8 mouse cellular contexts compared by ENCODE assay signal in the genomic region with DNA sequence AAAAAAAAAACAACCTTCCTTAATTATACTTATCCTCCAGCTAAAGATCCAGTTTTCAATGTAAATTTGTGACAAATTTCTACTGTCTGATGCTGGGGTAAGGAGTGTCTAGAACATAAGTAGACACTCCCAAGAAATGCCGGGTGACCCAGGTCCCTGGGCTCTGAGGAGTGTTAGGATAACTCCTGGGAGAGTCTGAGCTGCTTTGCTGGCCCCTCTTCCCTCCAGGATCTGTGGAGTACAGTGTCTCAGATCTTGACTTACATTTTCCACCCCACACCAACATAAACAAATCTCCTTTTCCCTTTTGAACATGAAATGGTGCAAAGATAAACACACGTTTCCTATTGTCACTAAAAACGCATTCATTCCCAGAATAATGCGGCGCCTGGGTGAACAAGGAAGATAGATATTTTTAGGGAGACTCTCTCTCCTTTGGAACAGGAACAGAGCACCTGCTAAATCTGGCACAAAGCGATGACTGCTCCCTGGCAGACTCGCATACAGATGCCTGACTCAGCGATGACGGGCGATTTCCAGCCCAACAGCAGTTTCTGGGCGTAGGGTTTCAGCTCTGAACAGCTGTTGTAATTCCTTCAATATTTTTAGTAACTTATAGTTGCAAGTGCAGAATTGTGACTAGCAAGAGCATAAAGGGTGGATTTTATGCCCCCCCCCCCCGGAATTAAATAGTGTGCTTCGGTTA.
DNase-seq lines count a peak whose midpoint lies in the region; ATAC-seq and TF ChIP-seq lines count a peak whose summit lies in the region.

No protein-coding gene starts in this region.

- no peak overlapping the region for H3ac ChIP-seq in myocyte (ENCODE audit: control insufficient read depth, insufficient read length)

- H3K27ac ChIP-seq in kidney, postnatal 0 days = no peak overlapping the region

- WGBS in kidney, postnatal 0 days = 35% methylated on average over 13 of the region's 13 CpGs

- H3K79me2 ChIP-seq in myocyte (ENCODE audit: control insufficient read depth, insufficient read depth) = no peaks in the 10 kb centered on the region

- H3K4me1 ChIP-seq in kidney, postnatal 0 days (replicated peaks; ENCODE audit: insufficient read depth, low read length) = no peaks in the 10 kb centered on the region

- H3K4me3 ChIP-seq in kidney, postnatal 0 days (replicated peaks; ENCODE audit: low read depth, low read length) = no peak overlapping the region
- H3K4me3 ChIP-seq in myocyte = no peak overlapping the region

- TF ChIP-seq CTCF in kidney, postnatal 0 days (IDR thresholded peaks at IDR 0.05; ENCODE audit: low read depth) = no peak

- no peaks in the 10 kb centered on the region for H3K9me3 ChIP-seq in kidney, postnatal 0 days (replicated peaks; ENCODE audit: low read length)

- H3K36me3 ChIP-seq in kidney, postnatal 0 days (ENCODE audit: insufficient read depth, low read length) = no peaks in the 10 kb centered on the region
- H3K36me3 ChIP-seq in myocyte (ENCODE audit: control insufficient read depth, insufficient read depth) = no peaks in the 10 kb centered on the region

- no peak for TF ChIP-seq POLR2A in myocyte (IDR thresholded peaks at IDR 0.05; ENCODE audit: insufficient read length, low read depth)

- no peaks in the 10 kb centered on the region for H3K27me3 ChIP-seq in kidney, postnatal 0 days (ENCODE audit: insufficient read depth, low read length)
- no peaks in the 10 kb centered on the region for H3K27me3 ChIP-seq in myocyte (ENCODE audit: control insufficient read depth, insufficient read depth, insufficient read length)

- 0 out of 2 replicates have a peak overlapping the region, but pooled peaks have one; percentile 5 for H3K4me2 ChIP-seq in kidney, postnatal 0 days (ENCODE audit: low read length)
- peak overlapping the region; percentile 82 for H3K4me2 ChIP-seq in myocyte (ENCODE audit: low read depth)

- peak; percentile 36 for DNase-seq in kidney, postnatal 0 days (ENCODE audit: low spot score)
- DNase-seq in kidney, postnatal 25 days = no peak
- DNase-seq in cerebellum, postnatal 10 days = peak; percentile 79 to 84
- peak; percentile 84 for DNase-seq in gastrocnemius, postnatal 25 days
- DNase-seq in layer of hippocampus, adult 9-10 months (ENCODE audit: low spot score) = peak; percentile 44
- DNase-seq in ovary, postnatal 10 days (ENCODE audit: low spot score) = no peak

- ATAC-seq in kidney, postnatal 0 days (replicated peaks; ENCODE audit: low FRiP score, low read depth) = no peak
- no peak for ATAC-seq in CD4-positive, CD25-positive, alpha-beta regulatory T cell, adult 4 months

- no peak overlapping the region for H3K9ac ChIP-seq in kidney, postnatal 0 days (ENCODE audit: low read depth, low read length)

TF ChIP-seq in myocyte, 11 proteins besides CTCF, POLR2A, EP300 and RAD21:
- TF ChIP-seq MYOG (IDR thresholded peaks at IDR 0.05; ENCODE audit: control insufficient read depth in 1 of 3, insufficient read depth in 1 of 3, insufficient read length in 2 of 3, low read depth in 2 of 3) (peak; percentile 77 to 96 (median 95)), E2F4 (IDR thresholded peaks at IDR 0.05; ENCODE audit: insufficient read depth) (no peak), USF1 (IDR thresholded peaks at IDR 0.05; ENCODE audit: low read depth) (no peak), MYOD1 (IDR thresholded peaks at IDR 0.05; ENCODE audit: control insufficient read depth in 1 of 3, insufficient read length in 2 of 3, low read depth in 2 of 3) (peak; percentile 74 to 97 (median 92)), POLR2AphosphoS2 (IDR thresholded peaks at IDR 0.05; ENCODE audit: insufficient read length, low read depth) (no peak), TCF3 (IDR thresholded peaks at IDR 0.05; ENCODE audit: insufficient read length, low read depth) (peak; percentile 75), TCF12 (IDR thresholded peaks at IDR 0.05; ENCODE audit: insufficient read depth, poor library complexity, severe bottlenecking) (peak; percentile 93), REST (IDR thresholded peaks at IDR 0.05; ENCODE audit: insufficient read depth, insufficient read length) (no peak), SRF (IDR thresholded peaks at IDR 0.05; ENCODE audit: control insufficient read depth, insufficient read length, low read depth) (no peak), CEBPB (IDR thresholded peaks at IDR 0.05; ENCODE audit: insufficient read depth, poor library complexity, severe bottlenecking) (0 out of 2 replicates have a peak, but pooled peaks have one; percentile 48), MAX (IDR thresholded peaks at IDR 0.05; ENCODE audit: low read depth) (no peak)

Comparison
In these comparisons a context has a peak if more than half of its experiments do, and no peak if none do; other contexts are left out.
1. DNase-seq: peak in kidney, postnatal 0 days (single experiment), cerebellum, postnatal 10 days (2 of 2), gastrocnemius, postnatal 25 days (single experiment) and layer of hippocampus, adult 9-10 months (single experiment); none in kidney, postnatal 25 days (0 of 2) and ovary, postnatal 10 days (single experiment).